Mouse (Mus musculus) brain, embryonic 14.5 days (tissue): Measurements from ENCODE around the gene 1700092M07Rik.

Experiments
- CTCF ChIP-seq: fragments of 200-500 bp; IDR thresholded peaks from 2 replicates; pipeline ENCODE4 v1.5.1; 2012; ENCODE audit warnings: inconsistent platforms, mild to moderate bottlenecking, moderate library complexity, borderline replicate concordance; ENCODE audit not compliant: insufficient read depth, insufficient read length; ENCODE audit errors: extremely low read depth
- POLR2A ChIP-seq: fragments of 200-500 bp; IDR thresholded peaks from 2 replicates; pipeline ENCODE4 v1.6.1; 2012; ENCODE audit warnings: mild to moderate bottlenecking, inconsistent platforms, borderline replicate concordance; ENCODE audit not compliant: poor library complexity, insufficient read depth, insufficient read length, severe bottlenecking; ENCODE audit errors: extremely low read depth

DNA sequence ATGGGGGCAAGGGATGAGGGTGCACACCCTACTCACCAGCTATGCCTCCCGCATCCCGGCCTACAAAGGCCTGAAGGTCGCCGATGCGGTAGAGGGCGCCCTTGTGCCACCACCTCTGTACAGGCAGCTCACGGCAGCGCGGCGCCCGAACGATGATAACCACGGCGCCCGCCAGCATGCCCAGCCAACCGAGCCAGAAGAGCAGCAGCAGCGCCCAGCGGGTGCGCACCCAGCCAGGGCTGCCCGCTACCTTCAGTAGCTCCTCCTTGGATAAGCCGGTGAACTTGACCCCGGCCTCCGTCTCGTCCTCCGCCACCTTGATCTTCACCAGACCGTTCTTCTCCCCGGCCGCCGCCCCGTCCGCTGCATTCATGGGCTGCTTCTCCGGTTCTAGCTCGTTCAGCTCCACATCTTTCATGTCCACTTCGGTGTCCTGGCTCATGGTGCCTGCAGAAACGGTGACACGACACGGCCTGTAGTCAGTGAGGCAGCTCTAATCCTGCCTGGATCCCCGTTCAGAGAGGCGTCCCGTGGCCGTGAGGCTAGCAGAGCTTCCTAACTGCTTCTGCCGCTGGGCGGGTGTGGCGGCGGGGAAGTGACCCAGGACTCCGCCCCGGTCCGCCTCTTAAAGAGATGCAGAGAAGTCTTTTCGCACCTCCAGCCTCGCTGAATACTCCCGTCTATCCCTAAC lies 27.1 kb upstream of the 1700092M07Rik start:
- TF ChIP-seq POLR2A, result peak; percentile 60; the same call in 1 of the 2 replicates
- TF ChIP-seq CTCF, result peak; percentile 69
